Mouse (Mus musculus): ENCODE data around the gene Gna14. TPM values are rescaled to one million over a fixed set of nuclear protein-coding genes. Genes with fewer than 3 reads are reported as not detected.

Gene Gna14
- polyA plus RNA-seq, 1 experiment from 2014 or later = 0.66 TPM

DNA sequence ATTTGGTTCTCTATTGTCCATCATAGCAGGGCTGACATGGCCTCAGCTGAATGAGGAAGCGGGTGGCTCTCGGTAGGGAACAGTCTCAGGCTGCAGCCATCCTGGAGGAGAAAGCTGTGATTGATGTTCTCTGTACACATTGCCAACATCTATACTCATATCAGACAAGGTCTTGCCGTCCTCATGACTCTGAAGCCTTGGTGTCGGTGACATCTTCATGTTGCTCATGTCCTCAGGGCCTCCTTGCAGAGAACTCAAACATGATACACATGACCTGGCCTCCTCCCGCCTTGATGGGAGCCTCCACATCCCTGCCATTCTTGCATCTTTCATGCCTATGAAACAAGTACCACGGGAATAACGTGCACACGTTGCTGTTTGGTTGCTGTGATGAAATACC is 144.9 kb downstream of the Gna14 start:
- Histone ChIP-seq H3K4me1 (ENCODE audit: control insufficient read depth, insufficient read depth, low read length) (no peaks in the 10 kb centered on the region), H3K27me3 (ENCODE audit: control insufficient read depth, insufficient read depth, low read length) (no peaks in the 10 kb centered on the region), H3K4me2 (ENCODE audit: low read depth, low read length) (no peak overlapping the region), H3K9ac (replicated peaks; ENCODE audit: low read depth, low read length) (no peak overlapping the region), H3K9me3 (ENCODE audit: control insufficient read depth, low read length) (no peaks in the 10 kb centered on the region), H3K27ac (ENCODE audit: low read depth, low read length) (no peak overlapping the region), H3K36me3 (ENCODE audit: control insufficient read depth, insufficient read depth, low read length) (no peaks in the 10 kb centered on the region), H3K4me3 (ENCODE audit: low read depth, low read length) (no peak overlapping the region)
- 91% methylated on average over 8 of the region's 8 CpGs for WGBS
- no peak for ATAC-seq (ENCODE audit: low read depth)

DNA sequence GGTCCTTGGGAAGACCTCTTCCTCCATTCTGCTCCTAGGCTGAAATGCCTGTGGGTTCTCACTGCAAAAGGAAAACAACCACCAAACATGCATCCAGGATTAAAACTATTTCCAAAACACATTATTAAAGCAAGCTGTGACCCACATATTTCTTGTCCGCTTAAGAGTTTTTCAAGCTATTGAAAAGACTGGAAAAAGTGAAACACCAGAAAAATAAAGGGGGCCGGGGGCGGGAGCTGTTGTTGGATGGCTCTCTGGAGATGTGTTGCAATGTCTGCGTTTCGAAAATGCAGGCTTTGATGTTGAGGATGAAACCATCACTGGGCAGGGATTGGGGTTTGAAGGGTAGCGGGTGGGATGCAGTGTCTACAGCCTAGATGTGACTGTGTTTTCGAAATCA is 149.0 kb downstream of the Gna14 start:
- no peak for ATAC-seq (ENCODE audit: low read depth)
- 96% methylated on average over 7 of the region's 7 CpGs for WGBS

DNA sequence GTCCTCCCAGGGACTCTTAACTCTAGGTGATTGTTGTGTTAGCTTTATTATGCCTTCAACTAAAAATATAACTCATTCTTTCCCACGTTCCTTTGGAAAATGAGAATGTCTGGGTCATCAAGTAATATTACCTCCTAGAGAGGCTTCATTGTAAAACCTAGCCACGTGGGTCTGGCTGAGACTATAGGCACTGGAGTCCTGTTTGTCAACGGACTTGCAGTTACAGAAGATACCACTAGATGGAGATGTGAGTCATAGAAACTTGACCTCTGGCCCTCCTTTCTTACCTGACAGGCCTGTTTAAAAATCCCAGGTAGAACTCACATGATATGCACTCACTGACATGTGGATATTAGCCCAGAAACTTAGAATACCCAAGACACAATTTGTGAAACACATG is 149.8 kb downstream of the Gna14 start:
- H3K4me3 ChIP-seq (ENCODE audit: low read depth, low read length) = no peak overlapping the region
- WGBS = 10% methylated on average over 3 of the region's 3 CpGs

More for the DNA sequence above, 149.0 kb downstream of the Gna14 start:
- H3K4me2 ChIP-seq (ENCODE audit: low read depth, low read length) = no peak overlapping the region
- no peaks in the 10 kb centered on the region for H3K36me3 ChIP-seq (ENCODE audit: control insufficient read depth, insufficient read depth, low read length)
- H3K4me1 ChIP-seq (ENCODE audit: control insufficient read depth, insufficient read depth, low read length) = no peaks in the 10 kb centered on the region
- no peaks in the 10 kb centered on the region for H3K27me3 ChIP-seq (ENCODE audit: control insufficient read depth, insufficient read depth, low read length)
- no peak overlapping the region for H3K9ac ChIP-seq (replicated peaks; ENCODE audit: low read depth, low read length)
- no peak overlapping the region for H3K27ac ChIP-seq (ENCODE audit: low read depth, low read length)
- H3K4me3 ChIP-seq (ENCODE audit: low read depth, low read length) = no peak overlapping the region
- H3K9me3 ChIP-seq (ENCODE audit: control insufficient read depth, low read length) = no peaks in the 10 kb centered on the region

DNA sequence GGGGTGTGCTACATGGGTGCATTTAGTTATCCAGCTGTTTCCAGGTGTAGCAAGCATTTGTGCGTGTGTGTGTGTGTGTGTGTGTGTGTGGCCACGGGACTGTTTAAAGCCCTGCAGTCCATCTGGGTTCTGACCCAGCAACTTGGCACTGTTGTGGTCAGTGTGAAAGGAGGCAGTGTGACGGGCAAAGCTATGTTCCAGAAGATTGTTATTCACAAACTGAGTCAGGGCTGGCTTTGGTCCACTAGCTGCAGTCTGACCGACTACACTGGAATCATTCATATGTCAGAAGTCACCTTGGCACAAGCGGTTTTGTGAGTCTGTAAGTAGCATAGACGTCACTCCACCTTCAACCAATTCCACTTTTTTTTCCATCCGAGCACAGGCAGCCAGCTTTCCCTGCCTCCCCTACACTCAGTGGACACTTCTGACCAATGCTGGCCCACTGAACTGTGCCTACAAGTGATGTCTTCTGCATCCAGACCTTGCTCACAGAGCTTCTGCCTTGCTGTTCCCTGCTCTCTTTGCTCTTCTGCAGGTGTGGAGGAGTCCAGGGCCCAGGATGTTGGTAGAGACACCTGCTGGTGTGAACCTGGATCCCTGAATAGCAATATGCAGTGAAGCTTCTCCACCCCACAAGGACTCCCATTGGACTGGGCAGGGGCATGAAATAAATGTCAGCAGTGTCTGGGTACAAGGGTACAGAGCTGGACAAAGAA is 157.9 kb downstream of the Gna14 start:
- ATAC-seq (ENCODE audit: low read depth) = no peak
- no peaks in the 10 kb centered on the region for H3K4me1 ChIP-seq (ENCODE audit: control insufficient read depth, insufficient read depth, low read length)

More for the DNA sequence above, 149.8 kb downstream of the Gna14 start:
- Histone ChIP-seq H3K36me3 (ENCODE audit: control insufficient read depth, insufficient read depth, low read length) (no peaks in the 10 kb centered on the region), H3K9ac (replicated peaks; ENCODE audit: low read depth, low read length) (no peak overlapping the region), H3K27ac (ENCODE audit: low read depth, low read length) (no peak overlapping the region), H3K4me2 (ENCODE audit: low read depth, low read length) (no peak overlapping the region), H3K9me3 (ENCODE audit: control insufficient read depth, low read length) (no peaks in the 10 kb centered on the region), H3K27me3 (ENCODE audit: control insufficient read depth, insufficient read depth, low read length) (no peaks in the 10 kb centered on the region), H3K4me1 (ENCODE audit: control insufficient read depth, insufficient read depth, low read length) (no peaks in the 10 kb centered on the region)
- ATAC-seq (ENCODE audit: low read depth) = no peak

DNA sequence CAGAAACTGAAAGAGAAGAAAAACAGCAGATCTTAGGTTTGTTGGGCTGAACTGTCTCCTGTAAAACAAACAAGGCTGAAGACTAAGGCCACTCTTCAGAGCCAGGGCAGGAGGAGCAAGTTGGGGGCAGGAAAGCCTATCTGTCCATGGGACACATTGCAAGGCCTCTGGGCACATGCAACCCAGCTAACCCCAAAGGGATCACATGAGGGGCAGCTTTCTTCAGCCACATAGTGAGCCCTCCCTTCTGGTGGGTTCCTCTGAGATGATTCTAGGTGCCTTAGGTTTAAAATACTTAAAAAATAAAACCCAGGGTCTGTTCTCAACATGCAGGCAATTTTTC is 158.4 kb downstream of the Gna14 start:
- Histone ChIP-seq H3K9ac (replicated peaks; ENCODE audit: low read depth, low read length) (no peak overlapping the region), H3K4me1 (ENCODE audit: control insufficient read depth, insufficient read depth, low read length) (0 out of 2 replicates have a peak, but pooled peaks cover 2% of the 10 kb centered on the region), H3K4me2 (ENCODE audit: low read depth, low read length) (no peak overlapping the region), H3K27ac (ENCODE audit: low read depth, low read length) (no peak overlapping the region), H3K4me3 (ENCODE audit: low read depth, low read length) (no peak overlapping the region), H3K27me3 (ENCODE audit: control insufficient read depth, insufficient read depth, low read length) (no peaks in the 10 kb centered on the region), H3K36me3 (ENCODE audit: control insufficient read depth, insufficient read depth, low read length) (no peaks in the 10 kb centered on the region), H3K9me3 (ENCODE audit: control insufficient read depth, low read length) (no peaks in the 10 kb centered on the region)
- no peak for ATAC-seq (ENCODE audit: low read depth)

More for the DNA sequence above, 157.9 kb downstream of the Gna14 start:
- Histone ChIP-seq H3K4me3 (ENCODE audit: low read depth, low read length) (no peak overlapping the region), H3K4me2 (ENCODE audit: low read depth, low read length) (no peak overlapping the region), H3K9me3 (ENCODE audit: control insufficient read depth, low read length) (no peaks in the 10 kb centered on the region), H3K27me3 (ENCODE audit: control insufficient read depth, insufficient read depth, low read length) (no peaks in the 10 kb centered on the region), H3K9ac (replicated peaks; ENCODE audit: low read depth, low read length) (no peak overlapping the region), H3K36me3 (ENCODE audit: control insufficient read depth, insufficient read depth, low read length) (no peaks in the 10 kb centered on the region), H3K27ac (ENCODE audit: low read depth, low read length) (no peak overlapping the region)
- WGBS = 89% methylated on average over 7 of the region's 7 CpGs

DNA sequence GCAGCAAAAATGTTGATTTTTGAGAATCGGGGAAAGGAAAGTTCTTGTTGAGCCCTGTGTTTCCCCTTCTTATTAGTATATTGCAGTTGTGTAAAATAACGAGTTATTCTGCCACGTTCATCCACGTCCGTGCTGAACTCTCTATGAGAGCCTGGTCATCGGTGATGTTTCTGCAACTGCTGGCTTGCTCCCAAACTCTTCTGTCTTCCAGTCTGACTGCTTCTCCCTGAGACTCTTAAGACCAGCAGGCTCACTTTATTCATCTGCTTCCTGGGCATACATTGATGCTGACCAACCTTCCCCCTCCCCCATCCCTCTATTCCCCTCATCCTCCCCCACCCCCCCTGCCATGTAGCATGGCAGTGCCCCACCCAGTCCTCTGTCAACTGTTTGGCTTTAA is 161.7 kb downstream of the Gna14 start:
- H3K9me3 ChIP-seq (ENCODE audit: control insufficient read depth, low read length) = no peaks in the 10 kb centered on the region
- no peaks in the 10 kb centered on the region for H3K36me3 ChIP-seq (ENCODE audit: control insufficient read depth, insufficient read depth, low read length)
- H3K4me3 ChIP-seq (ENCODE audit: low read depth, low read length) = no peak overlapping the region
- H3K27me3 ChIP-seq (ENCODE audit: control insufficient read depth, insufficient read depth, low read length) = no peaks in the 10 kb centered on the region
- ATAC-seq (ENCODE audit: low read depth) = no peak
- no peak overlapping the region for H3K4me2 ChIP-seq (ENCODE audit: low read depth, low read length)
- H3K4me1 ChIP-seq (ENCODE audit: control insufficient read depth, insufficient read depth, low read length) = 0 out of 2 replicates have a peak, but pooled peaks cover 5% of the 10 kb centered on the region
- H3K27ac ChIP-seq (ENCODE audit: low read depth, low read length) = no peak overlapping the region
- H3K9ac ChIP-seq (replicated peaks; ENCODE audit: low read depth, low read length) = no peak overlapping the region
- 89% methylated on average over 6 of the region's 6 CpGs for WGBS

DNA sequence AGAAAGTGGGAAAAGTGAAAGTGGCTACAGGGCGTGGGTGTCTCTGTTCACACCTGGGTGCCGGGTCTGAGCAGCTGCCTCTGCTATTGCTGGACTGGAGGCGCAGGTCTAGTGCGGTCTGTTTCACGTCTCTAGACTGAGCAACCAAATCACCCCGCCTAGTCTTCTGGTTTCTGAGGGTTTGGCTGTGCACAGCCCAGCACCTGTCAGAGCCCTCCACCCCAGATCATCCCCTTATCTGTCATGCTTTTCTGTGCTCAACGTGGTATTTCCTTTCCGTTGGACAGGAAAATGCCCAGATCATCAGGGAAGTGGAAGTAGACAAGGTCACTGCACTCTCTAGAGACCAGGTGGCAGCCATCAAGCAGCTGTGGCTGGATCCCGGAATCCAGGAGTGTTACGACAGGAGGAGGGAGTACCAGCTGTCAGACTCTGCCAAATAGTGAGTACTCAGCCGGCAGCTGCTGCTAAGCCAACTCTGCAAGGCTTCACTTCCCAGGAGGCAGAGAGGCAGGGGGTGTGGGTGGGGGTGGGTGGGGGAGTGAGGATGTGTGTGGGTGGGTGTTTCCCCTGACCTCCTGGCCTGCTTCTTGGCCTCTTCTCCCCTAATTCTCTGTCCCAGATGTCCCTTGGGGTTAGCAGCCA is 163.2 kb downstream of the Gna14 start:
- no peaks in the 10 kb centered on the region for H3K9me3 ChIP-seq (ENCODE audit: control insufficient read depth, low read length)
- no peaks in the 10 kb centered on the region for H3K36me3 ChIP-seq (ENCODE audit: control insufficient read depth, insufficient read depth, low read length)
- H3K9ac ChIP-seq (replicated peaks; ENCODE audit: low read depth, low read length) = no peak overlapping the region
- peak; percentile 79; the same call in 1 of the 2 replicates for ATAC-seq (ENCODE audit: low read depth)
- 45% methylated on average over 11 of the region's 11 CpGs for WGBS
- no peaks in the 10 kb centered on the region for H3K27me3 ChIP-seq (ENCODE audit: control insufficient read depth, insufficient read depth, low read length)
- no peak overlapping the region for H3K27ac ChIP-seq (ENCODE audit: low read depth, low read length)
- H3K4me1 ChIP-seq (ENCODE audit: control insufficient read depth, insufficient read depth, low read length) = 0 out of 2 replicates have a peak, but pooled peaks cover 5% of the 10 kb centered on the region
- H3K4me2 ChIP-seq (ENCODE audit: low read depth, low read length) = no peak overlapping the region
- no peak overlapping the region for H3K4me3 ChIP-seq (ENCODE audit: low read depth, low read length)

DNA sequence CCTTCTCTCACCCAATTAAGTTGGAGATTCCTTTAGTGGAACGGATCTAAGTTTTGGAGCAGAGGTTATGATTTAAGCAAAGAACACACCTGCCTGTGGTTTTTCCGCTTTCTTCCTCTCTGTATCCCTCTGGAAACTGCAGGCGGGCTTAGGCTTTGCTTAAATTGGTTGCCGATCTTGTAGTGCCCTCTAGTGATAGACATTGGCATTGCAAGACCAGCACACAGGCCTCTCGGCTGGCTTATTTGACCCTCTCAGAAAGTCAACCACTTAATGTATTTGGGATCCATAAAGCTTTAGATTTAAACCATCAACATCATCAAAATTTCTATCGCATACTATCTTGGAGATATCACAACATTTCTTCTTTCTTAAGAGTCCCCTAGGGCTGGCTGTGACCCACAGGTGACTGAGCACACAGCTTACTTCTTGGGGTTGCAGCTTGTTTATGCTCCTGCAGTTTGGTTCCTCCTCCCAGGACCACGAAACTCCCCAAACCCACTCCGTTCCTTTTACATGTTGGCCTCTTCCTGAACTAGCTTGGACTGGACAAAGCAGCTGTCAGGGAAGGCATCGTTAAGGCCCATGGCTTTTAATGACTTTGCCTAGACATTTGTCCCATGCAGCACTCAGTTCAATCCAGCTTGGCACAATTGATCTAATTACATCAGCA is 163.9 kb downstream of the Gna14 start:
- H3K4me3 ChIP-seq (ENCODE audit: low read depth, low read length) = no peak overlapping the region
- H3K4me2 ChIP-seq (ENCODE audit: low read depth, low read length) = no peak overlapping the region
- no peak overlapping the region for H3K9ac ChIP-seq (replicated peaks; ENCODE audit: low read depth, low read length)
- H3K9me3 ChIP-seq (ENCODE audit: control insufficient read depth, low read length) = no peaks in the 10 kb centered on the region
- peak; percentile 83 for ATAC-seq (ENCODE audit: low read depth)
- no peaks in the 10 kb centered on the region for H3K36me3 ChIP-seq (ENCODE audit: control insufficient read depth, insufficient read depth, low read length)
- WGBS = 16% methylated on average over 9 of the region's 9 CpGs
- H3K27me3 ChIP-seq (ENCODE audit: control insufficient read depth, insufficient read depth, low read length) = no peaks in the 10 kb centered on the region
- H3K27ac ChIP-seq (ENCODE audit: low read depth, low read length) = no peak overlapping the region
- H3K4me1 ChIP-seq (ENCODE audit: control insufficient read depth, insufficient read depth, low read length) = 0 out of 2 replicates have a peak, but pooled peaks cover 5% of the 10 kb centered on the region

DNA sequence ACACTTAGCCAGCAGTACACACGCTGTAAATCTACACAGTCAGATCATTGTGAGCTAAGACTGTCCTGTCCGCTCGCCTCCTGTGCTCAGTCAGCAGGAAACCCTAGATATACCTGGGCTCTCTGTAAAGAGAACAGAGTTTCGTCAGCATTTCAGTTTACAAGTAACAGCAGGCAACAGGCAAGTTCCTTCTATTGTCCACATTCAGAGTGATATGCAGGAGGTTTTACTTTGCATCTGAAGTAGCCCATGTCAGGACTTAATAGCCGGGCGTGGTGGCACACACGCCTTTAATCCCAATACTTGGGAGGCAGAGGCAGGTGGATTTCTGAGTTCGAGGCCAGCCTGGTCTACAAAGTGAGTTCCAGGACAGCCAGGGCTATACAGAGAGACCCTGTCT is 166.5 kb downstream of the Gna14 start:
- H3K4me3 ChIP-seq (ENCODE audit: low read depth, low read length) = no peak overlapping the region
- ATAC-seq (ENCODE audit: low read depth) = no peak
- no peaks in the 10 kb centered on the region for H3K9me3 ChIP-seq (ENCODE audit: control insufficient read depth, low read length)
- WGBS = 83% methylated on average over 8 of the region's 8 CpGs
- no peak overlapping the region for H3K4me2 ChIP-seq (ENCODE audit: low read depth, low read length)
- no peaks in the 10 kb centered on the region for H3K27me3 ChIP-seq (ENCODE audit: control insufficient read depth, insufficient read depth, low read length)
- H3K27ac ChIP-seq (ENCODE audit: low read depth, low read length) = no peak overlapping the region
- no peak overlapping the region for H3K9ac ChIP-seq (replicated peaks; ENCODE audit: low read depth, low read length)
- H3K4me1 ChIP-seq (ENCODE audit: control insufficient read depth, insufficient read depth, low read length) = 0 out of 2 replicates have a peak, but pooled peaks cover 5% of the 10 kb centered on the region
- H3K36me3 ChIP-seq (ENCODE audit: control insufficient read depth, insufficient read depth, low read length) = no peaks in the 10 kb centered on the region

Measured in neural tube, embryonic 14.5 days (tissue).